Mouse (Mus musculus) 416B (cell line): Measurements from ENCODE around the gene Nbea.
"Not testable (repeated sequence)": the region's sequence is repeated elsewhere in the genome, so short reads cannot be mapped to it uniquely, and the experiment has no call there.

ENCODE experiments used
- DNase-seq: peaks from one replicate; pipeline ENCODE4 v3.0.0; 2011; ENCODE audit warnings: low read depth

Gene Nbea

DNA sequence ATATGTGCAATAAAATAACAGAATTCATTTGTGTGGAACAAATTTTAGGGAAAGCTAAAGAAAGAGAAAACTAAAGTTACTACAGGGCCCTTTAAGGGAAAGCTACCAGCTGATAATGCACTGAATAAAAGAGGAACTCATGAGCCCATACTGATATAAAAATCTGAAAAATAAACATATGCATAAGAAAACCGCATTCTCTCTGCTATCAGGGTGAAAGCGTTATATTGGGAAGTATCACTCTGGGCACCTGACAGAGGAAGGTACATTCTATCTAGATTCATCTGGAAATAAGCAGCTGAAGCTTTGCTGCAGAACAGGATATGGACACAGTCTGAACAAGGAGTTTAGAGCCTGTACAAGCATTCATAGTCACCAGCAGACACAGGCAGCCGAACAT lies 148.9 kb downstream of the Nbea start:
- no peak for DNase-seq

DNA sequence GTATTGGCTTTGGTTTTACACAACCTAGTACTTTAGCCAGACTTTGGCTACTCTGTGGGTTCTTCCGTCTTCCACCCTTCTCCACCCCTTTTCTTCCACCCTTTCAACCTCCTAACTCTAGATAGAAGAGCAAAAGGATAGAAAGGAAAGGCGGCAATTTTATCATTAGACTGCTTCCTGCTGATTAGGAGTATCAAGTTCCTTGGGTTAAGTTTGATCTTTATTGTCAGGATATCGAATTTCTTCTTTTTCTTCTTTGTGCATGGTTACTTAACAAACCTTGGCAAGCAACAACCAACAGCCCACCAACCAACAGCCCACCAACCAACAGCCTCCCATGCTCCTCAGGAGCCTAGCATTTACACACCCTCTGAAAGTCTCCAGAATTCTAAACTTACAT lies 165.0 kb downstream of the Nbea start:
- peak; percentile 81 for DNase-seq

DNA sequence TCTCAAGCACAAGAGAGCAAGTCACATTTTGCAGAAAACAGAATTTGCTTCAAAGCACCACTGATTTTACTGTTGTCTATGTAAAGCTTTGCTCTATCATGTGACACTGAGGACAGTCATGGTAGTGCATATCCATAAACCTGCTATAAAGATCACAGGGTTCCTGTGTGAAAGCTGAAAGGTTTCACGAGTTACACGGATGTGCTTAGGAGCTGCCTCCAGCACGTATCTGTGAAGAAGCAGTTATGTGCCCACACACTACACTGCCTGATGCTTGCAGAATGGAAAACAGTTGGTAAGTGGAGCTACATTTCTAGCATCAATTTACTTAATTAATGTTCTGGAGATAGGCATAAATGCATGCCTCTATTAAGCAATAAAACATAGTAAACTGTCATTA lies 172.4 kb downstream of the Nbea start:
- DNase-seq, result no peak

DNA sequence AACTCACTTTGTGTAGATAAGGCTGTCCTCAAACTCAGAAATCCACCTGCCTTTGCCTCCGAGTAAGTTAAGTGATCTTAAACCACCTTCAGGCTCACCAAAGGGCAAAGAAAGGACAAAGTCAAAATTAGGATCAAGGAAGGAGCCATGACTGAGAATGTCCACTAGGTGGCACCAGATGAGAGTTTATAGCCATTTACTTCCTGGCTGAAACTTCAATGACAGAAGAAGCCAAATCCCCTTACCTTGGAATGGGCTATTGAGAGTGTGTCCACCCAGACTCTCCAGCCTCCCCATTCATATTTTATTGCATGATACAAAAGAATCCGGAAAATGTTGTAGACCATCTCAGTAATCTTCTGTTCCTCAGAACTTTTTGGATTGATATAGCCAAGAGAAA lies 175.5 kb downstream of the Nbea start:
- peak; percentile 69 for DNase-seq

DNA sequence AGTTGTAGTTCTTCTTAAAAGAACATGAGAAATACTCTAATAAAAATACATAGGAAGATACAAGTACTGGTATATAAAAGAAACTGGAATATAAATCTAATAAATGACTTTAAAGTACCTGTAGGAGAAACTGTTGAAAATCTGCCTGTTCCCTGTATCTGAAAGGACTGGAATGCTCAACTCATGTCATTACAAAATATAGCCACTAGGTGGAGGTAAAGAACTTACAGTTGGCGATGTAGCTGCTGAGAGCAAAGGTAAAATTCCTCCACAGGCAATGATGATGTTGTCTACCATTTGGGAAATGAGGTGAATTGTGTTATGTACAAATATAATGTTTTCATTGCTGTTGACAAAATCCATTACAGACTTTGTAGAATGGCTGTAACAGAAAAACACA lies 183.2 kb downstream of the Nbea start:
- DNase-seq, result peak; percentile 69

DNA sequence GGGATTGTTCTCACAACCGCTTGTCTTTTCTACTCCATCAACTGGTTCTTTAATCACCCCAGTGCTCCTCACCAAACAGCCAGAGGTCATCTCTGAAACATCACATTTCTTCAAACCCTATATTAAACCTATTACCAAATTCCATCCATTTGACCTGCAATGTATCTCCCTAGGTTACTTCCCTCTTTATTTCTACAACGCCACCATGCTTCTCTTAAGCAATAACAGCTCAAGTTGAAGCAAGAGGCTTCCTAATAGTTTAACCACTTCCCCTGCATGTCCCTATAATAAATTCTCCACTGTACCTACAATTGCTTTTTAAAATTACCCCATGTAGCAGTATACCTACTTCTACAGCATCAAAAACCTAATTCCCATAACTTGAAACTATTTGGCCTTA lies 205.1 kb downstream of the Nbea start:
- DNase-seq, result peak; percentile 75

DNA sequence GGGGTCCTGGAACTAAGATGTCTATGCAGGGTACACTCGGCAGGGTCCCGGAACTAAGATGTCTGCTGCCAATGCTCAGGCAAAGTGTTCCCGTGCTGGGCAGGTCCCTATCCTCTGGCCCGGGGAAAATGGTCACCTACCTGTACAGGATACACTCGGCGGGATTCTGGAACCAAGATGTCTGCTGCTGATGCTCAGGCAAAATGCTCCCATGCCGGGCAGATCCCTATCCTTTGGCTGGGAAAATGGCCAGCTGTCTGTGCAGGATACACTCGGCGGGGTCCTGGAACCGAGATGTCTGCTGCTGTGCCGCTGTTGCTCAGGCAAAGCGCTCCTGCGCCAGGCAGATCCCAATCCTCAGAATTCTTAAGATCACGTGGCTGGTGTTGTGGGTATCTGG lies 206.5 kb downstream of the Nbea start:
- not testable (repeated sequence) for DNase-seq

DNA sequence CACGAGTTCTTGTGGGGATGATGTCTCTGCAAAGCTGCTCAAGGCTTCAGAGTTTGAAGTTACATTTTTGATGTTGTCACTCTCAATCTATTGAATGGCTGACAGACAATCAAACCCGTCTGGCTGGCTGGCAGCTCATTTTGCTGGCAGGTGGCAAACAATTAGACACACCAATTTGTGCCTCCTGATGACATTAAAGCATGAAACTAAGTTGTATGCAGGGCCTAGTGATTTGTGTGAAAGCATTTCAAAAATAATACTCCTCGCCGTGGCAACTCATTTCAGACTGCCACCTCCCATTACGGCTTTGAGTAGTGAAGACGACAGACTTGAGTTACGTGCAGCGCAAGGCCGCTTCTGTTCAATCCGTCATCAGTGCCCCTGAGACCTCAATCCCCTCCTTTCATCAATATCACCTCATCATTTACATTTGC lies 217.8 kb downstream of the Nbea start:
- no peak for DNase-seq

DNA sequence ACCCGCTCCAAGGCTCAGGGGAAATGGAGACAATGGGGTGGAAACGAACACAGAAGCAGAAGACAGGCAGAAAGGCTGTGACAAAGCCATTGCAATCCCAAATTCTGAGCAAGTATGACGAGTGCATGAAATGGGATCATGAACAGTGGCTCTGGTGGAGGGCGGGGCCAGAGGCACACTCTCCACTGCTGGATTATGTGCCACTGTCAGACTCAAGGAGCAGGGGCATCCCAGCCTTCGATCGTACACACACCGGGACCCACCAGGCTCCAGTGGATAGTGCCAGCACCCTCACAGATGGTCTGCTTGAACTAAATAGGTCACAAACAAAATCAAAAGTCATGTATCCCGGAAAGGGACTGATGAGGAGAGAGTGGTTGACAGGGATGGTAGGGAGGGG lies 220.5 kb downstream of the Nbea start:
- no peak for DNase-seq

DNA sequence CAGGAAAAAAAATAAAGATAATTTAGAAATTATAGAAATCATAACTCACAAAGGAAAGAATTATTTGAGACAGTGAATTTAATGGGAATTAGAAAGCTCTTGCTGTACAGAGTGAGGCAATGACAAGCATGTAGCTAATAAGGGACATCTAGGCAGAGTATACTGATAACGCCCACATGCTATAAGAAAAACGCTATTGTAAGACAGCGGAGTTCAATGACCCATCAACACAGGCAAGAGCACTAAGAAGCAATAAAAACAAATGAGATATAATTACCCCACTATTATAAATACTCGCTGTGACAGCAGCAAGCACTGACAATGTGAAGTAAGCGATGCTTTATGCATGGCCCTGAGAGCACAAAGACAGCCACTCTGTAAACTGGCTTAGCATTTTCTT lies 233.5 kb downstream of the Nbea start:
- no peak for DNase-seq

DNA sequence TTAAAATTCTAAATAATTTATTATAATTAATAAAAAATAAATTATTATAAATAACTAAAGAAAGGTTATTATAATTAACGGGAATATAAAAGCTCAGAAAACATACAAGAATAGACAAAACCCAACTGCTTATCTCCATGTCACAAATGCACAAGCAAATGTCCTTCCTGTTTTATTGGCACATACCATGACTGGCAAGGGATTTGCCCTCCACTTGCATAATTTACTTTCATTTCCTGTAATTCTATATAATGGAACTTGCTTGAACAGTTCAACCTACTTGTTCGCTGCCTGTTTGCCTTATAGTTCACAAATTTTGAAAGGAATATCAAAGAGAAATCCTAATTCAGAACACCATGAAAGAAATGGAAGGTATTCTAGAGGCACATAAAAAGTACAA lies 234.4 kb downstream of the Nbea start:
- DNase-seq, result peak; percentile 70

DNA sequence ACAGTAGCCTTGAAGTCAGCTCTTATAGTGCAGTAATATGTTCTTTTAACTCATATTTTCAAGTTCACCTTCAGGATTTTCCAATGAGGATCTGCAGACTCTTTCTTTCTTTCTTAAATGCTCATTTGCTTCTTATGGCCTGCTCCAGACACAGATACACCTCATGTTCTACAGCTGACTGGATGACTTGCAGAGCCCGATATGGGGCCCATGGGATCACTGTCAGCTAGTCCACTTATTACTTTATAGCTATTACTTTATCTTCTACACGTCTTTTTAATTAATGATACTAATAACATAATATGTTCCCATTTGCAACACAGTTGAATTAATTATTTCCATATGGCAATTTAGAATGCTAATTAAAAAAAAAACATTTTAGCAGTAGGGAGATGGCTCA lies 256.2 kb downstream of the Nbea start:
- DNase-seq, result no peak

DNA sequence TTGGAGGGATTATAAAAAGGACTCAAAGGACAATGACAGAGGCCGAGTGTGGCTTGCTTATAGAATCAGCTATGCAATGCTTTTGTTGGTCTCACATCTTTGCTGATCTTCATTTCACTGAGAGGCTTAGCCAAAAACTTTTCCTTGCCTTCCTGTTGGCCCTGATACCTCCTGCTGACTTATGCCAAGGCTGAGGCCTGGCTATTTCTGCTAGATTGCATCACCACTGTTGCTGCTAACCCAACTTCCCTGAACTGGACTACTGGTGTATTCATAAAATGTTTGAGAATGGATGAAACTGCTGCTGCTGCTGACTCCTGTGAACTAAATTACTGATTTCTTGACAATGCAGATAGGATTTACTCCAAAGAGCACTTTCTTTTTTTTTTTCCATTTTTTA lies 274.2 kb downstream of the Nbea start:
- DNase-seq, result peak; percentile 41

DNA sequence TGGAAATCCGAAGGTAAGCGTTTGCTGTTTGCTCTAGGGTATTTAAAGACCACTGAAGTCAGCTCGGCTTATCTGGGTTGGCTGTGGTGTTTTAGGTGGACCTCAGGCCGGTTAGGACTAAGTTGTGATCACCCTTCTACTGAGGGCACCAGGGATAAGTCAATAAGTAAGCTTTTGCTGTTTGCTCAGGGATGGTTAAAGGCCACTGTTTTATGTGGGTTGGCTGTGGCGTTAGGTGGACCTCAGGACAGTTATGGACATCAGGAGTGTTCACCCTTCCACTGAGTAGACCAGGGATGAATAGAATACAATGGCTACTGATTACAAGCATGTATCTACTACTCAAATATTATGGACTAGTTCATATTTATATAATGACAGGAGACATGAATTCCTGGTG lies 292.9 kb downstream of the Nbea start:
- no peak for DNase-seq

DNA sequence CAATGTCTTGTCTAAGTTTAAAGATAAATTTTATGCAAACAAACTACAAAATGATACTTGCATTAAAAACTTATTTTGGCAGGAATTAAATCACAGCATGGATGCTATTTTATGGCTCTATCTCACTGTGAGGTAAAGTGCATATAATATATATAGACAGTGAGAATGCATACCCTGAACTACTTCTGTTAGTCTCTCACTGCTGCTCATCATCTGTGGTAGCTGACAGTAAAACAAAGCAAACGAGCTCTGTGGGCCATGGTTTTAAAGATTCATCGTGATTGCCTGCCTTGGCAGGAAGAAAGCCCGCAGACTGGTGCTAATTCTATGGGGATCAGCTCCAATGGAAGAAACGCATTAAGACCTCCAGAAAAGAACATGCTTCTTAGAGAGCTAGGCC lies 294.3 kb downstream of the Nbea start:
- no peak for DNase-seq

DNA sequence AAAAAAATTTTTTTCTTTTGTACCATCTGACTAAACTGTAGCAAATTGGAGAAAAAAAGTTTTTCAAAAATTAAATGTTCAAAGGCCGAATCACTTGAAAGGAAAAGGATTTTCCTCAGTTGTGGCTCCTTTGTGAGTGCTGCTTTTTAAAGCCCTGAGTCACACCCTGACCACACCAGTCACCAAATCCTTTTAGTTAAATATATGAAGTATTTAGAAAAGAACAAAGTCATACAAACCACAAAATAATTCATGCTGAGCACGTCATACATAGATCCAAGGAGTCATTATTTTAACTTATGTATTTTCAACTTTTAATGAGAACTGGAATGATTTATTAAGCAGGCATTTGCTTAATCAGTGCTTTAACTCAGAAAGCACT lies 295.7 kb downstream of the Nbea start:
- peak; percentile 57 for DNase-seq

DNA sequence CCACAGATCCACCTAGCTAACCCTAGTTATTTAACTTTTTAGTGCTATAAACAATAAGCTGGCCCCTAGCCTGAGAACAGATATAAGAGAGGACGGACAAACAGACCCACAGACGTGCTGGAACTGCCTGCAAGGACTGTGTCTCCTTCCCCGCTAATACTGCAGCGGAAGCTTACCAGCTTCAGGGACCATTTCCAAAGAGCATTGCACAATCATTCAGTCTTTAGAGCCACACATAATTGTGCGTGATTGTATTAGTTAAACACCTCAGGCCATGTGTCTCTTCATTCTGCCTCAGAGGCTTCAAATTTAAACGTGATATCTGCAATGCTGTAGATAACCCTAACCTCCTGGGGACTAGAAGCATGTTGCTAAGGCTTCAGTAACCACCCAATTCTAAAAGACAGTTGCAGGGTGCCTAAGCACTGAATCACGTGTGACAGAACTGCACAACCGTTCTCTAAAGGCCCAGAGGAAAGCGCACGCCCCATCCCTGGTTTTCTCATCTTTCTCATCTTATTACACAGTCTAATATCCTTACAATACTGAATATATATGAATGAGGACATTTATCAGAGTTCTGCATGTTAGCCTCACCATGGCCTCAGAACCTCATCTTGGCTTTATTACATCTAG lies 296.2 kb downstream of the Nbea start:
- DNase-seq, result peak; percentile 9

DNA sequence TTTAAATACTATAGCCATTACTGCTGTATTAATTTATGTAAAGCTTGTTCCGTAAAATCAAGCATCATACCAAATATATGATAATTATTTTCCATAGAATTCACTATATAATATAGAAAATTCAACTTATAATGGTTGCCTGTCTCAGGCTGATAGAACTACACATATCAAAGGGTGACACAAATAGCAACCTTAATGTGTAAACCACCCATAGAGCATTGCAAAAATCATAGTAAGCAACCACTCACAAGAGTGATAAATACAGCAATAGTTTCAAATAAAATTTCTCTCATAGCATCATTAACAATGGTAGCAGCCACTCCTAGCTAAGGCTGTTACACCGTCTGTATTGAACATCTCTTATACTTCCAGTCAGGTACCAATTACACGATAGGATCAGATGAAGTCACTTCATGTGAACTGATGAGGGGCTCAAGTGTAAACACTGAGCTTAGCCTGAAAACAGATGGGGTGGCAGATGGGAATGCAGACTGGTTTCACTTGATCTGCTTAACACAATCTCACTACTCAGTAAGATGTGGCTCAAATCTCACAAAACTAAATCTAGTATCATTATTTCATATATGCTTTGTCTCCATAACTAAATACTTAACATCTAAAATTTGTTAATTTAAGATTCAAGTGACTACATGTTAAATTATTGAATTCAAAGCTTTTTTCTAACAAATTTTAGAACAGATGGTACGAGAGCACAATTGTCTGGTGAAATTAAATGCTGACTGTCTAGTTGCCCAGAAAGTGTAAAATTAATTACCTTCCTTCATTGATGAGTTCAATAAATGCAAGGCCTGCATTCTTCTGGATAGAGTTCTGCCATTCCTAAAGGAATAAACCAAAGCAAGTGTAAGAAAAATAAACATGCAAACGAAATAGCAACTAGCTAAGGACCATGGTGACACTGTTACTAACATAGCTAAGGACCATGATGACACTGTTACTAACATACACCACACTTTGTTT lies 310.3 kb downstream of the Nbea start:
- no peak for DNase-seq

DNA sequence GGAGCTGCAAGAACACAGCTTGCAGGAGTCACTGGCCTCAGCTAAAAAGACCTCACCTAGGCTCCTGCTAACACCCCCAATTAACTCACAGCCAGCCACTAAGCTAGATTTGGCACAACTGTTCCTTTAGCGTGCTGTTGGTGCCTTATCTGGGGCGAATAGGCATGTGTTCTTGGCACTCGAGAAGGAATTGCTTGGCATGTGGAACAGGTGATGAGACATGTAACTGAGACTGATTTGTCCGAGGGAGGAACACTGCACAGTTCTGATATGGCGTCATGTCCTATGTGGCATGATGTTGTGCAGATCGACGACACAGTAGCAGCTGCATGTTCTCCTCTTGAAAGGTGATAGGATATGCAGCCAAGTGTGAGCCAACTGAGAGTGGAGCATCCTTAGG lies 331.0 kb downstream of the Nbea start:
- no peak for DNase-seq

DNA sequence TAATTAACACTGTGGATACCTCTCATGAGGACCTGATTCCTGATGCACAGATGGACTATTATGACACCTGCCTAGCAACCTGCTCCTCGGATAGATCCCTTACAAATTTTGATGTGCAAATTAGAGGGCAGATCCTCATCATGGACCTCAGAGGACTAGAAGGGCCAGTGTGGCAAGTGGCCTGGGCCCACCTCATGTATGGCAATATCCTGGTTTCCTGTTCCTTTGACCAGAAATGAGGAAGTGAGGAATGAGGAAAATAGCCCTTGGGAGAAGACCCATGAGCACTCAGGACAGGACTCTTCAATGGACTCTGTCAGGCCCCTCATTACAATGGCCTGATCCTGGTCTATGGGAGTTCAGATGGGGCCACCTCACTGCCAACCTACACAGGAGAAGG lies 336.4 kb downstream of the Nbea start:
- no peak for DNase-seq

DNA sequence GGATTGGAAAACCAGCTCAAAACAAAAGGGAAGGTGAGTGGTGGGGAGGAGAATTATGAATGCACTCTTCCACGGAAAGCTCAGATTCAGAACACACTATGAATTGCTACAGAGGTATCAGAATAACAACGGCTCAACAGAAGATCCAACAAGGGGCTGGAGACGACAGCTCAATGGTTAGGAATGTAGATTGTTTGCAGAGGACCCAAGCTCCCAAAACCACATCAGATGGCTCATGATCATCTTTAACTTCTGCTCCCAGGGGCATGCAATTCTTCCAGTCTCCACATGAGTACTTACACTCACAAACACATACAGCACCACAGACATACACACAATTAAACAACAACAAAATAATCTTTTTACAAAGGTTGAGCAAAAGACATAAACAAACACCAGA lies 346.3 kb downstream of the Nbea start:
- DNase-seq, result no peak

DNA sequence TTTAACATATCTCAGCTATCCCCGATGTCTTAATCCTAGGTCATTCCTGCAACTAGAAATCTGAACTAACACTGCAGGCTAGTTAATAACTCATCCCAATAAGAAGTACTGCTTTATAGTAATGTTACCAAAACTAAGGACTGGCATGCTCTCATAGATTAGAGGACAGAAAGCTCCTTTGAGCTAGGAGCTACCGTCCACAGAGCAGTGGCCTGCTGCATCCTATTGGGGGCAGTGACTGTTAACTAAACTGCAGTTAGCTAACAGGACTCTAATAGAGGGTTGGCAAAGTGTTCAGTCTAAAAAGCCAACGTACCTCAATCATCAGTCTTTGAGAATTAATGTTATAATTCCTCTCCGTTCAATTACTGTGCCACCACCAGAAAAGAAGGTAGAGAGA lies 348.3 kb downstream of the Nbea start:
- no peak for DNase-seq

DNA sequence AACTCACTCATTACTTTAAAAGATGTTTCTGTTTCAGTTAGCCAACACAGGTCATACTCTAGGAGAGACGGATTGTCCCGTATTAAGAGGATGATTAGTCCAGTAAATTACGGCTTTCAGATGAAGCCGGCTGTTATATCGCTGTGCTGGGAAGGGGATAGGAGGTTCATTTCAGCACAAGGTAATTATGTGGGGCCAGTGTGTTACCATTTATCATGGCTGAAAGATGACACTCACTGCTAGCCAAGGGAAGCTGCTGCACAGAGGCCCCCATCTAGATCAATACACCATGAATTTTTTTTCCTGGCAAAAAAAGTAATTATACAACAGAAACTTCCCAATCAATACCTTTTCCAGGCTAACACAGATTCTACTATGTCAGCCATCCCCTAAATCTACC lies 353.3 kb downstream of the Nbea start:
- DNase-seq, result no peak
